Mouse (Mus musculus): Measurements from ENCODE around the gene Dedd2.

GRCm38 (mm10) chr7:25180512-25180911, 39.9 kb downstream of the Dedd2 start:
- TF ChIP-seq CTCF (IDR thresholded peaks at IDR 0.05) (no peak), POLR2A (IDR thresholded peaks at IDR 0.05; ENCODE audit: insufficient read depth, low read depth, low read length) (no peak), EP300 (IDR thresholded peaks at IDR 0.05; ENCODE audit: insufficient read depth, low read depth, low read length) (no peak)

All from heart, adult 2 months (tissue).